Comparison of ENCODE assay signal across 16 mouse cellular contexts in genomic region chr6:33696976-33697375, GRCm38 (mm10).
"Had no signal": no experiment of that assay in that cellular context is flagged by ENCODE, and none has a peak within 500 bp of the region (broad histone marks: within the 10 kb centered on the region; RNA-seq: fewer than 3 reads in every experiment).

No protein-coding gene starts in this region.

- H3K27ac ChIP-seq: limb, embryonic 13.5 days; liver, embryonic 13.5 days; neural tube, embryonic 13.5 days; stomach, embryonic 15.5 days had no signal

- H3K36me3 ChIP-seq: limb, embryonic 13.5 days; liver, embryonic 13.5 days; neural tube, embryonic 13.5 days; stomach, embryonic 15.5 days had no signal

- H3K9ac ChIP-seq: limb, embryonic 13.5 days; liver, embryonic 13.5 days; neural tube, embryonic 13.5 days; stomach, embryonic 15.5 days had no signal

- H3K4me1 ChIP-seq: limb, embryonic 13.5 days; liver, embryonic 13.5 days; neural tube, embryonic 13.5 days; stomach, embryonic 15.5 days had no signal

- DNase-seq: kidney, postnatal 14 days; kidney, postnatal 4 days; left cerebral cortex, postnatal 4 days; liver, embryonic 13.5 days; lung, adult 2 months; lung, postnatal 14 days; lung, postnatal 4 days; midbrain, embryonic 14.5 days; retina, postnatal 1 day; right cerebral cortex, postnatal 25 days; spleen, adult 18-20 months; thymus, postnatal 25 days had no signal

- H3K27me3 ChIP-seq: limb, embryonic 13.5 days; liver, embryonic 13.5 days; neural tube, embryonic 13.5 days; stomach, embryonic 15.5 days had no signal

- H3K4me3 ChIP-seq: limb, embryonic 13.5 days; liver, embryonic 13.5 days; neural tube, embryonic 13.5 days; stomach, embryonic 15.5 days had no signal

- H3K9me3 ChIP-seq: limb, embryonic 13.5 days; liver, embryonic 13.5 days; neural tube, embryonic 13.5 days; stomach, embryonic 15.5 days had no signal

- H3K4me2 ChIP-seq: limb, embryonic 13.5 days; liver, embryonic 13.5 days; midbrain, embryonic 11.5 days; neural tube, embryonic 13.5 days; stomach, embryonic 15.5 days had no signal
